Mouse (Mus musculus) 3134 (cell line): ENCODE measurements around the gene Tnfsf15.

ENCODE experiments used
- DNase-seq: peaks from one replicate; pipeline ENCODE4 v3.0.0-alpha.2; 2011; ENCODE audit warnings: low spot score; ENCODE audit not compliant: insufficient read length; ENCODE audit errors: extremely low read depth

Gene Tnfsf15

DNA sequence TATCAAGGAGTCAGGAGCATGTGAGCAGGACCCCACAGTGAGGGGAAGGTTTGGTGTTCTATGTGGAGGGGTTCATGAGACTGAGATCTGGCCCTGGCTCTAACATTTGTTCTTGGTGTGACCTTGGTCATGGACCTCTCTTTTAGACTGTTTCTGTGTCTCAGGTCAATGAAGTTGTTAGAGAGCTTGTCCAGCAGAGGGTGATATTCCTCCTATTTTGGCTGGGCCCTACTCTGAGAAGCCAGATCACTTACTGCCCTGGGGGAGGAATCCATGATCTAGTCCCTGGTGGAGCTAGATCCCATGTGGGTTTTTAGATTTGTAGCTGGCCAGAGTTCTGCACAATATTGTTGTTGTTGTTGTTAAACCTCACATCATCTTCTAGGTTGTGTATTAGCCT, 58.8 kb downstream of the Tnfsf15 start:
- no peak for DNase-seq

DNA sequence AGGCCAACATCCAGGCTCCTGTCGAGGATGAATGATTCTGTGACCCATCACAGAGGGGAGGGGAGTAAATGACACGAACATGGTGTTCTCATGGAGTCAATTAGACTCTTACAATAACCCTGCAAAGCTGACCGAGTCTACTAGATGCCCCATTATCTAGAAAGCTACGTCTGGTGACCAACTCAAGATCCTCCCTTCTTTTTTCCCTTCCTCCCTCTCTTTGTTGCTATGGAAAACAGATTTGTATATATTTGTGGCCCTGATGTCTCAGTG, 59.7 kb downstream of the Tnfsf15 start:
- no peak for DNase-seq

GRCm38 (mm10) chr4:63684412-63685252, 60.3 kb downstream of the Tnfsf15 start:
- no peak for DNase-seq

GRCm38 (mm10) chr4:63683716-63684115, 61.2 kb downstream of the Tnfsf15 start:
- DNase-seq, result no peak

GRCm38 (mm10) chr4:63683056-63683455, 61.9 kb downstream of the Tnfsf15 start:
- no peak for DNase-seq

- DNase-seq, result no peak
These were observed 62.5 kb downstream of the Tnfsf15 start for GRCm38 (mm10) chr4:63682441-63682840.

DNA sequence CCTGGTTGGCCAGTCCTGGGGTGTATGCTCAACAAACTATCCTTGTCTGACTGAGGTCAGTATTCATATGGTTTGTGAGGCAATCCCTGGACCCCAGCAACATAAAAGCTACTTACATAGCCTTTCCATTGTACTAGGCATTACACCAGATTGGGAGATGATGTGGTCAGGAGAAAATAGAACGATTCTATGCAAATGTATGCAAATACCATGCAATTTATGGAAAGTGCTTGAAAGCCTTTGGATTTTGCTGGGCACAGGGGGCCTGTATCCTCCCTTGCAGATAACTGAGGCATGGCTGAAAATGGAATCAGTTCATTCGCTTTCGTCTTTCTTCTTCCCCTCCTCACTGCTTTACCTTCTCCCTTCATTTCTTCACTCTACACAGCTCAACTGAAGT, 63.4 kb downstream of the Tnfsf15 start:
- DNase-seq, result no peak
